Mouse (Mus musculus) brain, embryonic 14.5 days (tissue): ENCODE data around the gene Arhgef15.

ENCODE experiments used
- CTCF ChIP-seq: fragments of 200-500 bp; IDR thresholded peaks from 2 replicates; pipeline ENCODE4 v1.5.1; 2012; ENCODE audit warnings: inconsistent platforms, mild to moderate bottlenecking, moderate library complexity, borderline replicate concordance; ENCODE audit not compliant: insufficient read depth, insufficient read length; ENCODE audit errors: extremely low read depth
- POLR2A ChIP-seq: fragments of 200-500 bp; IDR thresholded peaks from 2 replicates; pipeline ENCODE4 v1.6.1; 2012; ENCODE audit warnings: mild to moderate bottlenecking, inconsistent platforms, borderline replicate concordance; ENCODE audit not compliant: poor library complexity, insufficient read depth, insufficient read length, severe bottlenecking; ENCODE audit errors: extremely low read depth

DNA sequence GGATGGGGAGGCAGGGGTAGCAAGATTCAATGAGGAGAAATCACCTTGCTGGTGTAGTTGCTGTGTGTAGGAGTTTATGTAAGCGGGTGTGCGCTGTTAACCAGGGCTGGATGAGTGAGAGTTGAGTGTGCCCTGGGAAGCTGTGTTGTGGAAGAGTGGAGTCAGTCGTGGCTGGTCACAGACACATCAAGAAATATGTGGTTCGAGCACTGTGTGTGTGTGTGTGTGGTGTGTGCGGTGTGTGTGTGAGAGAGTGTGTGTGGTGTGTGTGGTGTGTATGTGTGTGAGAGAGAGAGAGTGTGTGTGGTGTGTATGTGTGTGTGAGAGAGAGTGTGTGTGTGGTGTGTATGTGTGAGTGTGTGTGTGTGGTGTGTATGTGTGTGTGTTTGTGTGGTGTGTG is 1.8 kb downstream of the Arhgef15 start:
- no peak for TF ChIP-seq POLR2A
- no peak for TF ChIP-seq CTCF
